Mouse (Mus musculus): ENCODE data around the gene Mad2l2.

GRCm38 (mm10) chr4:148097936-148098335, 32.2 kb upstream of the Mad2l2 start:
- TF ChIP-seq CTCF (IDR thresholded peaks at IDR 0.05; ENCODE audit: borderline replicate concordance, extremely low read depth, insufficient read depth, insufficient read length) (no peak), POLR2A (IDR thresholded peaks at IDR 0.05; ENCODE audit: borderline replicate concordance, extremely low read depth, insufficient read depth, insufficient read length, poor library complexity, severe bottlenecking) (no peak)
